Mouse (Mus musculus) hindbrain, embryonic 11.5 days (tissue): ENCODE results near the gene 9430007A20Rik. TPM values are rescaled to one million over a fixed set of nuclear protein-coding genes. Genes with fewer than 3 reads are reported as not detected.
A peak's percentile ranks its signal among the peaks of the same experiment; 100 is the strongest.
"Not testable (repeated sequence)": the region's sequence is repeated elsewhere in the genome, so short reads cannot be mapped to it uniquely, and the experiment has no call there.

ENCODE experiments used
- ATAC-seq: fragments of 200-750 bp; cut with Nextera tagmentation; 2 replicates; pipeline ENCODE4 v1.8.0; 2017; ENCODE audit warnings: mild to moderate bottlenecking, moderate TSS enrichment, moderate library complexity; ENCODE audit not compliant: low FRiP score
- DNase-seq: peaks from one replicate; pipeline ENCODE4 v3.0.0-alpha.2; 2015; ENCODE audit warnings: low spot score
- H3K27ac ChIP-seq: fragments of 300-500 bp; sonication (generic); 2 replicates; pipeline ENCODE4 v1.5.1; 2014; ENCODE audit warnings: mild to moderate bottlenecking, low read depth, low read length
- H3K27me3 ChIP-seq: fragments of 300-500 bp; sonication (generic); 2 replicates; pipeline ENCODE4 v1.6.1; 2014; ENCODE audit warnings: mild to moderate bottlenecking, low read length, moderate library complexity, mixed read lengths; ENCODE audit not compliant: control insufficient read depth, insufficient read depth
- H3K36me3 ChIP-seq: fragments of 300-500 bp; sonication (generic); 2 replicates; pipeline ENCODE4 v1.6.1; 2014; ENCODE audit warnings: mild to moderate bottlenecking, low read length, moderate library complexity, mixed read lengths; ENCODE audit not compliant: control insufficient read depth, insufficient read depth
- H3K4me1 ChIP-seq: fragments of 300-500 bp; sonication (generic); replicated peaks from 2 replicates; pipeline ENCODE4 v1.6.1; 2014; ENCODE audit warnings: low read length, mixed read lengths; ENCODE audit not compliant: control insufficient read depth, insufficient read depth
- H3K4me2 ChIP-seq: fragments of 300-500 bp; sonication (generic); replicated peaks from 2 replicates; pipeline ENCODE4 v1.6.1; 2014; ENCODE audit warnings: mild to moderate bottlenecking, low read depth, low read length
- H3K4me3 ChIP-seq: fragments of 300-500 bp; sonication (generic); 2 replicates; pipeline ENCODE4 v1.5.1; 2014; ENCODE audit warnings: low read depth, low read length
- H3K9ac ChIP-seq: fragments of 300-500 bp; sonication (generic); 2 replicates; pipeline ENCODE4 v1.6.1; 2014; ENCODE audit warnings: low read depth, low read length
- H3K9me3 ChIP-seq: fragments of 300-500 bp; sonication (generic); 2 replicates; pipeline ENCODE4 v1.6.1; 2016; ENCODE audit warnings: low read length; ENCODE audit not compliant: control insufficient read depth
- WGBS: fragments of 180-500 bp; shearing (Covaris S2); extraction: QIAGEN DNeasy Blood & Tissue Kit; methylation state at CpG from one replicate; pipeline ENCODE4 v1.1.7; 2014; 5-methylcytosine and 5-hydroxymethylcytosine counted together
- polyA plus RNA-seq: library from polyadenylated mRNA; unstranded; fragments of >200 nt; fragmentation: Nextera tagmentation; extraction: Ambion mirVana; gene quantifications from 2 replicates; pipeline ENCODE4 v1.2.1, GENCODE M21; 2014

Gene 9430007A20Rik
- polyA plus RNA-seq: not detected in 2 replicates

- no peak within 1 kb of the TSS for H3K9ac ChIP-seq
- 78% methylated on average over 5 of the region's 5 CpGs for WGBS
- H3K27me3 ChIP-seq: no peaks in the 10 kb centered on the region
- H3K4me1 ChIP-seq: no peaks in the 10 kb centered on the region
- DNase-seq: no peak
- no peak for ATAC-seq
- no peak within 1 kb of the TSS for H3K4me3 ChIP-seq
- H3K9me3 ChIP-seq: no peaks in the 10 kb centered on the region
- no peak within 1 kb of the TSS for H3K27ac ChIP-seq
- no peaks in the 10 kb centered on the region for H3K36me3 ChIP-seq
- no peak within 1 kb of the TSS for H3K4me2 ChIP-seq
Measured at GRCm38 (mm10) chr4:144519522-144519921, at the start of gene 9430007A20Rik. Gene 9430007A20Rik (plus strand): TSS chr4:144519822.

- ATAC-seq: no peak
- H3K4me3 ChIP-seq: no peak overlapping the region
- no peaks in the 10 kb centered on the region; the same call in 1 of the 2 replicates for H3K9me3 ChIP-seq
- no peak overlapping the region for H3K4me2 ChIP-seq
- H3K36me3 ChIP-seq: no peaks in the 10 kb centered on the region
- H3K4me1 ChIP-seq: no peaks in the 10 kb centered on the region
- H3K27ac ChIP-seq: no peak overlapping the region
- no peak for DNase-seq
- H3K27me3 ChIP-seq: no peaks in the 10 kb centered on the region
- no peak overlapping the region for H3K9ac ChIP-seq
Measured at GRCm38 (mm10) chr4:144493331-144493730, 26.3 kb upstream of the 9430007A20Rik start.

GRCm38 (mm10) chr4:144506518-144506917, 13.1 kb upstream of the 9430007A20Rik start:
- Histone ChIP-seq H3K27ac (no peak overlapping the region), H3K4me3 (no peak overlapping the region), H3K4me1 (no peaks in the 10 kb centered on the region), H3K36me3 (no peaks in the 10 kb centered on the region), H3K9me3 (0 out of 2 replicates have a peak, but pooled peaks cover 3% of the 10 kb centered on the region), H3K4me2 (no peak overlapping the region), H3K9ac (no peak overlapping the region), H3K27me3 (no peaks in the 10 kb centered on the region)
- WGBS: 80% methylated on average over 1 of the region's 1 CpGs
- no peak for ATAC-seq
- no peak for DNase-seq

DNA sequence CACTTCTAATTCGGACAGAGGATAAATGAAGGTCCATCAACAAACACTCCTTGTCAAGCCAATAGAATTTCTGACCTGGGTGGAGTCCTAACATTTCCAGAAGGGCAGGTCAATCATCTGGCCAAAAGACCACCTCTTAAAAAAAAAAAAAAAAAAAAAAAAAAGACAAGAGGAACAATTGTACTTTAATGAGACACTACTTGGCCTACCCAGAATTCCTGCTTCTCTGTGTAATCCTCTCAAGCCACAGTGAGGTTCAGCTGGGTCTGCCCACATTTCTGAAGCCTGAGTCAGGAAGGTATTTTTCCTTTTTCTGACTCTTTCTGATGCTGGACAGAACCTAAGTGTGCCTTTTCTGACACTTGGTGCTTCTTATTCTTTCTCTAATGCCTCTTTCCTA, 25.1 kb downstream of the 9430007A20Rik start:
- Histone ChIP-seq H3K36me3 (no peaks in the 10 kb centered on the region), H3K27ac (no peak overlapping the region), H3K4me1 (no peaks in the 10 kb centered on the region), H3K4me2 (no peak overlapping the region), H3K27me3 (no peaks in the 10 kb centered on the region), H3K4me3 (no peak overlapping the region), H3K9ac (no peak overlapping the region), H3K9me3 (peaks cover 11% of the 10 kb centered on the region)
- DNase-seq (no peak), ATAC-seq (no peak)
- WGBS: 83% methylated on average over 1 of the region's 1 CpGs

GRCm38 (mm10) chr4:144545339-144545738, 25.7 kb downstream of the 9430007A20Rik start:
- not testable (repeated sequence) for H3K27me3 ChIP-seq, DNase-seq, H3K4me3 ChIP-seq, H3K9ac ChIP-seq, H3K4me1 ChIP-seq, H3K36me3 ChIP-seq, ATAC-seq, H3K27ac ChIP-seq, H3K4me2 ChIP-seq
- 92% methylated on average over 13 of the region's 13 CpGs for WGBS
- H3K9me3 ChIP-seq: peaks cover 11% of the 10 kb centered on the region

DNA sequence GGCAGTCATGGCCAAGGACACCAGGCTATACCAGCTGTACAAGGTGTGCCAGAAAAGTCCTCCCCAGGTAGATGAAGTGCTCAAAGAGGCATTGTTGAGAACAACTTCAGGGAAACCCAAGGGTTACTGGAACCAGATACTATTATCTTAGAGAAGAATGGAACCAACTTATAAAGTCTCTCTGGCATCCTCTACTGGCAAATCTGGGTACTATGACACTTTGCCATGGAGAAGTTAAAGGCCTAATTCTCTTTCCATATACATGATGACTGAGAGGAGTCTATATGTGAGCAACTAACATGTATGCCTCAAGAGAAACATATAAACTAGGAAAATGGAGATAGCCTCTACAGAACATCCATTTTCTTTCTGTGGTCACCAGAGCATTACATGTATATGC, 31.5 kb downstream of the 9430007A20Rik start:
- H3K27ac ChIP-seq: no peak overlapping the region
- no peak overlapping the region for H3K9ac ChIP-seq
- H3K9me3 ChIP-seq: 0 out of 2 replicates have a peak, but pooled peaks cover 3% of the 10 kb centered on the region
- ATAC-seq (no peak), DNase-seq (no peak)
- H3K4me2 ChIP-seq: no peak overlapping the region
- no peaks in the 10 kb centered on the region for H3K36me3 ChIP-seq
- H3K4me3 ChIP-seq: no peak overlapping the region
- no peaks in the 10 kb centered on the region for H3K27me3 ChIP-seq
- H3K4me1 ChIP-seq: no peaks in the 10 kb centered on the region

DNA sequence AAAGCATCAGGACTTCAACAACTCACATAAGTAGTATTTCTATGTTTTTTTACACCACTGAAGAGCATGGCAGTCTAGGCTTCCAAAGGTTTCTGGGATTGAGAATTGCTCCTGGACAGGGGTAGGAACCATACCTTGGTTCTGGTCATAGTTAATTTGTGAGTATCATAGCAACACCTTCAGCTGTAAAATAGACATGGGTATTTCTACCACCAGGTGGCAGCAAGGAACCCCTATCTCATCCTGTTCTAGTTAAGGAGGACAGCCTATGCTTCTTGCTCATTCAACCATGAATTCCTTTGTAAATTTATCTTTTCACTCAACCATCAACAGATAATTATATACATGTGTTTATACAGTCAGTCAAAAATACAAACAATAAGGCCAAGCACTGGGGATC, 40.2 kb downstream of the 9430007A20Rik start:
- H3K9me3 ChIP-seq: peaks cover 16% of the 10 kb centered on the region
- ATAC-seq: no peak

DNA sequence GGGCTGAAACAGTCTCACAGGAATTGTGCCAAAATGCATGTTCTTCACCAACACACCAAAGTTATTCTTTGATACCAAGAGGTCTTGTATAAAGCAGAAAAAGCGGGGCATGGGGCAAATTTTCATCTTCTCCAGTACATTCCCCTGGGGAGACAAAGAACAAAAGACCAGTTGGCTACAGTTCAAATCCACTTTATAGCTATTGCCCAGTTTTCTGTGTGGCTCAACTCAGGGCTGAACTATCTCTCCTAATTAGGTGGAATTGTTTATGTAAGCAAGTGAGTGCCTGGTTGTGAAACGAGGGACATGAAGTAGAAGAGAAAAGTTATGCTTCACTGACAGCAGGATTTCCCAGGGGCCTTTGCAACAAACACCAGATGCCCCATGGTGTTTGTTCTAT, 41.6 kb downstream of the 9430007A20Rik start:
- H3K27ac ChIP-seq: no peak overlapping the region
- no peaks in the 10 kb centered on the region for H3K4me1 ChIP-seq
- H3K27me3 ChIP-seq: no peaks in the 10 kb centered on the region
- peaks cover 16% of the 10 kb centered on the region for H3K9me3 ChIP-seq
- ATAC-seq: no peak
- no peak overlapping the region for H3K4me3 ChIP-seq
- no peak for DNase-seq
- 69% methylated on average over 2 of the region's 2 CpGs for WGBS
- no peaks in the 10 kb centered on the region for H3K36me3 ChIP-seq
- H3K9ac ChIP-seq: no peak overlapping the region
- no peak overlapping the region for H3K4me2 ChIP-seq

More for the DNA sequence above, 40.2 kb downstream of the 9430007A20Rik start:
- no peaks in the 10 kb centered on the region for H3K27me3 ChIP-seq
- no peaks in the 10 kb centered on the region for H3K4me1 ChIP-seq
- H3K27ac ChIP-seq: no peak overlapping the region
- no peak overlapping the region for H3K4me3 ChIP-seq
- no peak overlapping the region for H3K4me2 ChIP-seq
- H3K36me3 ChIP-seq: no peaks in the 10 kb centered on the region
- H3K9ac ChIP-seq: no peak overlapping the region
- DNase-seq: peak; percentile 0

- WGBS: 81% methylated on average over 1 of the region's 1 CpGs
- H3K27ac ChIP-seq: no peak within 1 kb of the TSS
- no peaks in the 10 kb centered on the region for H3K27me3 ChIP-seq
- DNase-seq: no peak
- no peak within 1 kb of the TSS for H3K4me2 ChIP-seq
- H3K4me3 ChIP-seq: no peak within 1 kb of the TSS
- no peak for ATAC-seq
- H3K9me3 ChIP-seq: peaks cover 14% of the 10 kb centered on the region
- H3K4me1 ChIP-seq: no peaks in the 10 kb centered on the region
- no peaks in the 10 kb centered on the region for H3K36me3 ChIP-seq
- no peak within 1 kb of the TSS for H3K9ac ChIP-seq
Measured at GRCm38 (mm10) chr4:144565034-144565433, 45.4 kb downstream of the 9430007A20Rik start, which contains the start of gene Gm13124. Gene Gm13124 (minus strand): TSS chr4:144565134.
